Mouse (Mus musculus): ENCODE data around the gene Cyb5b.

DNA sequence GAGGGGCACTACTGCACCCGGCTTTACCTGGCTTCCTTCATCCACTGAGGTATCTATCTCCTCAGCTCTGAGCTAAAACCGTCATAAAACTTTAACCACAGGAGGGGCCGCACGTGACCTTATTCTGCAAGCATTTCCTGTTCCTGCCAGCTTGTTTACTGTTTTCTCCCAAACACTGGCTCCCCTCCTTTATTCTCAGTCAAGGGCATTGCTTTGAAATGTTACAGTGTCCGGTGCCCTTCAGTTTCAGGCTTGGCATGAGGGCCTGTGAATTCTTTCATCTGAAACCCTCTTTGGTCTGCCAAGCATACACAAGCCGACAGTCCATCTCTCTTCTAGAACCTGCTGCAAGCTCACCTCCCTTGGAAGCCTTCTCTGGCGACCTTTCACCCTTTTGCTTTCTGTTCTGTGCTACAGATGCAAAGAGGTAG lies 31.6 kb upstream of the Cyb5b start:
- TF ChIP-seq TAL1 (IDR thresholded peaks at IDR 0.05; ENCODE audit: low read length): no peak
- TF ChIP-seq GATA1 (IDR thresholded peaks at IDR 0.05; ENCODE audit: low read length): no peak

All from erythroblast, embryonic 14.5 days (primary cell).